Mouse (Mus musculus): Measurements from ENCODE around the gene Suv39h1. TPM values are rescaled to one million over a fixed set of nuclear protein-coding genes. Genes with fewer than 3 reads are reported as not detected.
"Not testable (repeated sequence)": the region's sequence is repeated elsewhere in the genome, so short reads cannot be mapped to it uniquely, and the experiment has no call there.

Suv39h1 gene
- polyA plus RNA-seq, 2 experiments = 51.9 to 65.3 TPM

- no peak for TF ChIP-seq POLR2A (IDR thresholded peaks at IDR 0.05; ENCODE audit: borderline replicate concordance, extremely low read depth, insufficient read depth, insufficient read length)
- no peaks in the 10 kb centered on the region for H3K36me3 ChIP-seq (ENCODE audit: control insufficient read depth, insufficient read depth, low read length)
- no peaks in the 10 kb centered on the region for H3K4me1 ChIP-seq (ENCODE audit: control insufficient read depth, insufficient read depth, low read length)
- H3K4me3 ChIP-seq (replicated peaks; ENCODE audit: low read length) = no peak overlapping the region
- WGBS = 12% methylated on average over 5 of the region's 5 CpGs
- no peaks in the 10 kb centered on the region for H3K27me3 ChIP-seq (ENCODE audit: control insufficient read depth, insufficient read depth, low read length)
- DNase-seq (ENCODE audit: low spot score) = peak; percentile 47
- H3K9me3 ChIP-seq (ENCODE audit: control insufficient read depth, low read length) = no peaks in the 10 kb centered on the region
- H3K27ac ChIP-seq (replicated peaks; ENCODE audit: low read depth, low read length) = no peak overlapping the region
- H3K4me2 ChIP-seq (replicated peaks; ENCODE audit: low read depth, low read length, severe bottlenecking) = no peak overlapping the region
- ATAC-seq (ENCODE audit: low FRiP score, low read depth) = no peak
- H3K9ac ChIP-seq (ENCODE audit: low read depth, low read length, severe bottlenecking) = no peak overlapping the region
Observed at GRCm38 (mm10) chrX:8017142-8017541, 57.4 kb downstream of the Suv39h1 start.

GRCm38 (mm10) chrX:8015675-8016074, 58.9 kb downstream of the Suv39h1 start:
- not testable (repeated sequence) for H3K9me3 ChIP-seq (ENCODE audit: control insufficient read depth, low read length); H3K27ac ChIP-seq (replicated peaks; ENCODE audit: low read depth, low read length); H3K4me1 ChIP-seq (ENCODE audit: control insufficient read depth, insufficient read depth, low read length); H3K9ac ChIP-seq (ENCODE audit: low read depth, low read length, severe bottlenecking); DNase-seq (ENCODE audit: low spot score); H3K4me3 ChIP-seq (replicated peaks; ENCODE audit: low read length); H3K27me3 ChIP-seq (ENCODE audit: control insufficient read depth, insufficient read depth, low read length); H3K4me2 ChIP-seq (replicated peaks; ENCODE audit: low read depth, low read length, severe bottlenecking); ATAC-seq (ENCODE audit: low FRiP score, low read depth); H3K36me3 ChIP-seq (ENCODE audit: control insufficient read depth, insufficient read depth, low read length)
- WGBS = 18% methylated on average over 7 of the region's 7 CpGs

- DNase-seq (ENCODE audit: low spot score) (no peak), ATAC-seq (ENCODE audit: low FRiP score, low read depth) (no peak)
- no peak overlapping the region for H3K9ac ChIP-seq (ENCODE audit: low read depth, low read length, severe bottlenecking)
- WGBS = 47% methylated on average over 7 of the region's 8 CpGs
- no peak overlapping the region for H3K4me2 ChIP-seq (replicated peaks; ENCODE audit: low read depth, low read length, severe bottlenecking)
- H3K27me3 ChIP-seq (ENCODE audit: control insufficient read depth, insufficient read depth, low read length) = no peaks in the 10 kb centered on the region
- H3K9me3 ChIP-seq (ENCODE audit: control insufficient read depth, low read length) = no peaks in the 10 kb centered on the region
- no peak overlapping the region for H3K27ac ChIP-seq (replicated peaks; ENCODE audit: low read depth, low read length)
- H3K4me1 ChIP-seq (ENCODE audit: control insufficient read depth, insufficient read depth, low read length) = no peaks in the 10 kb centered on the region
- H3K36me3 ChIP-seq (ENCODE audit: control insufficient read depth, insufficient read depth, low read length) = no peaks in the 10 kb centered on the region
- no peak overlapping the region for H3K4me3 ChIP-seq (replicated peaks; ENCODE audit: low read length)
- no peak for TF ChIP-seq POLR2A (IDR thresholded peaks at IDR 0.05; ENCODE audit: borderline replicate concordance, extremely low read depth, insufficient read depth, insufficient read length)
Observed at GRCm38 (mm10) chrX:8013569-8014314, 60.8 kb downstream of the Suv39h1 start.

- no peak overlapping the region for H3K4me3 ChIP-seq (replicated peaks; ENCODE audit: low read length)
- no peaks in the 10 kb centered on the region for H3K27me3 ChIP-seq (ENCODE audit: control insufficient read depth, insufficient read depth, low read length)
- H3K4me2 ChIP-seq (replicated peaks; ENCODE audit: low read depth, low read length, severe bottlenecking) = no peak overlapping the region
- H3K27ac ChIP-seq (replicated peaks; ENCODE audit: low read depth, low read length) = no peak overlapping the region
- TF ChIP-seq POLR2A (IDR thresholded peaks at IDR 0.05; ENCODE audit: borderline replicate concordance, extremely low read depth, insufficient read depth, insufficient read length) = no peak
- H3K36me3 ChIP-seq (ENCODE audit: control insufficient read depth, insufficient read depth, low read length) = no peaks in the 10 kb centered on the region
- ATAC-seq (ENCODE audit: low FRiP score, low read depth) (no peak), DNase-seq (ENCODE audit: low spot score) (no peak)
- no peak overlapping the region for H3K9ac ChIP-seq (ENCODE audit: low read depth, low read length, severe bottlenecking)
- no peaks in the 10 kb centered on the region for H3K9me3 ChIP-seq (ENCODE audit: control insufficient read depth, low read length)
- WGBS = 21% methylated on average over 2 of the region's 2 CpGs
- H3K4me1 ChIP-seq (ENCODE audit: control insufficient read depth, insufficient read depth, low read length) = no peaks in the 10 kb centered on the region
Observed at GRCm38 (mm10) chrX:8013157-8013556, 61.4 kb downstream of the Suv39h1 start.

Other genes with a start within 250 kb of the Suv39h1 start
- gene Otud5, start 233.4 kb downstream of the Suv39h1 start, polyA plus RNA-seq (2012; rRNA removed) = 71.3 and 76.3 TPM in 2 replicates
- gene Otud5, start 233.4 kb downstream of the Suv39h1 start, polyA plus RNA-seq (2014; fragmentation: Nextera tagmentation; extraction: Ambion mirVana) = 38.3 and 38.7 TPM in 2 replicates
- gene Pim2, start 196.5 kb downstream of the Suv39h1 start, polyA plus RNA-seq (2012; rRNA removed) = 9.3 and 11.8 TPM in 2 replicates
- gene Pim2, start 196.5 kb downstream of the Suv39h1 start, polyA plus RNA-seq (2014; fragmentation: Nextera tagmentation; extraction: Ambion mirVana) = 4.2 and 4.6 TPM in 2 replicates
- gene Slc35a2, start 190.7 kb downstream of the Suv39h1 start, polyA plus RNA-seq (2012; rRNA removed) = 74.0 and 119 TPM in 2 replicates
- 29.1 and 30.0 TPM in 2 replicates for gene Slc35a2, start 190.7 kb downstream of the Suv39h1 start, polyA plus RNA-seq (2014; fragmentation: Nextera tagmentation; extraction: Ambion mirVana)
- gene Pqbp1, start 175.5 kb downstream of the Suv39h1 start, polyA plus RNA-seq (2012; rRNA removed) = 106 and 138 TPM in 2 replicates
- 93.0 and 105 TPM in 2 replicates for gene Pqbp1, start 175.5 kb downstream of the Suv39h1 start, polyA plus RNA-seq (2014; fragmentation: Nextera tagmentation; extraction: Ambion mirVana)
- 50.1 and 57.8 TPM in 2 replicates for gene Timm17b, start 175.4 kb downstream of the Suv39h1 start, polyA plus RNA-seq (2012; rRNA removed)
- gene Timm17b, start 175.4 kb downstream of the Suv39h1 start, polyA plus RNA-seq (2014; fragmentation: Nextera tagmentation; extraction: Ambion mirVana) = 187 and 196 TPM in 2 replicates
- not detected in 2 replicates for gene Gm10491, start 166.9 kb downstream of the Suv39h1 start, polyA plus RNA-seq (2012; rRNA removed)
- gene Gm10491, start 166.9 kb downstream of the Suv39h1 start, polyA plus RNA-seq (2014; fragmentation: Nextera tagmentation; extraction: Ambion mirVana) = not detected in 2 replicates
- gene Gm10490, start 165.2 kb downstream of the Suv39h1 start, polyA plus RNA-seq (2012; rRNA removed) = not detected in 2 replicates
- not detected in 2 replicates for gene Gm10490, start 165.2 kb downstream of the Suv39h1 start, polyA plus RNA-seq (2014; fragmentation: Nextera tagmentation; extraction: Ambion mirVana)
- gene Pcsk1n, start 154.9 kb downstream of the Suv39h1 start, polyA plus RNA-seq (2012; rRNA removed) = 0.93 and 0.95 TPM in 2 replicates
- 0.67 and 1.3 TPM in 2 replicates for gene Pcsk1n, start 154.9 kb downstream of the Suv39h1 start, polyA plus RNA-seq (2014; fragmentation: Nextera tagmentation; extraction: Ambion mirVana)
- 0.05 and 0.10 TPM in 2 replicates for gene Eras, start 146.2 kb downstream of the Suv39h1 start, polyA plus RNA-seq (2012; rRNA removed)
- not detected in 2 replicates for gene Eras, start 146.2 kb downstream of the Suv39h1 start, polyA plus RNA-seq (2014; fragmentation: Nextera tagmentation; extraction: Ambion mirVana)
- gene Hdac6, start 126.9 kb downstream of the Suv39h1 start, polyA plus RNA-seq (2012; rRNA removed) = 67.3 and 78.8 TPM in 2 replicates
- gene Hdac6, start 126.9 kb downstream of the Suv39h1 start, polyA plus RNA-seq (2014; fragmentation: Nextera tagmentation; extraction: Ambion mirVana) = 28.1 and 32.3 TPM in 2 replicates
- gene Gata1, start 96.7 kb downstream of the Suv39h1 start, polyA plus RNA-seq (2012; rRNA removed) = 1.5 and 2.0 TPM in 2 replicates
- gene Gata1, start 96.7 kb downstream of the Suv39h1 start, polyA plus RNA-seq (2014; fragmentation: Nextera tagmentation; extraction: Ambion mirVana) = 1.3 and 1.6 TPM in 2 replicates
- 0.10 TPM in 1 of 2 replicates, not detected in the other for gene Glod5, start 56.3 kb downstream of the Suv39h1 start, polyA plus RNA-seq (2012; rRNA removed)
- gene Glod5, start 56.3 kb downstream of the Suv39h1 start, polyA plus RNA-seq (2014; fragmentation: Nextera tagmentation; extraction: Ambion mirVana) = not detected in 2 replicates
- 2.6 and 3.5 TPM in 2 replicates for gene Was, start 15.7 kb upstream of the Suv39h1 start, polyA plus RNA-seq (2012; rRNA removed)
- gene Was, start 15.7 kb upstream of the Suv39h1 start, polyA plus RNA-seq (2014; fragmentation: Nextera tagmentation; extraction: Ambion mirVana) = 0.92 and 0.97 TPM in 2 replicates
- 90.6 and 127 TPM in 2 replicates for gene Wdr13, start 58.1 kb upstream of the Suv39h1 start, polyA plus RNA-seq (2012; rRNA removed)
- 18.7 and 19.7 TPM in 2 replicates for gene Wdr13, start 58.1 kb upstream of the Suv39h1 start, polyA plus RNA-seq (2014; fragmentation: Nextera tagmentation; extraction: Ambion mirVana)
- gene Rbm3, start 71.1 kb upstream of the Suv39h1 start, polyA plus RNA-seq (2012; rRNA removed) = 355 and 465 TPM in 2 replicates
- gene Rbm3, start 71.1 kb upstream of the Suv39h1 start, polyA plus RNA-seq (2014; fragmentation: Nextera tagmentation; extraction: Ambion mirVana) = 496 and 541 TPM in 2 replicates
- gene Tbc1d25, start 101.4 kb upstream of the Suv39h1 start, polyA plus RNA-seq (2012; rRNA removed) = 19.4 and 25.3 TPM in 2 replicates
- gene Tbc1d25, start 101.4 kb upstream of the Suv39h1 start, polyA plus RNA-seq (2014; fragmentation: Nextera tagmentation; extraction: Ambion mirVana) = 12.2 and 16.2 TPM in 2 replicates
- gene Ebp, start 118.8 kb upstream of the Suv39h1 start, polyA plus RNA-seq (2012; rRNA removed) = 27.7 and 28.3 TPM in 2 replicates
- gene Ebp, start 118.8 kb upstream of the Suv39h1 start, polyA plus RNA-seq (2014; fragmentation: Nextera tagmentation; extraction: Ambion mirVana) = 32.8 and 33.4 TPM in 2 replicates
- 27.0 and 40.4 TPM in 2 replicates for gene Porcn, start 131.8 kb upstream of the Suv39h1 start, polyA plus RNA-seq (2012; rRNA removed)
- 11.6 and 12.7 TPM in 2 replicates for gene Porcn, start 131.8 kb upstream of the Suv39h1 start, polyA plus RNA-seq (2014; fragmentation: Nextera tagmentation; extraction: Ambion mirVana)
- gene Ftsj1, start 177.6 kb upstream of the Suv39h1 start, polyA plus RNA-seq (2012; rRNA removed) = 40.3 and 50.3 TPM in 2 replicates
- gene Ftsj1, start 177.6 kb upstream of the Suv39h1 start, polyA plus RNA-seq (2014; fragmentation: Nextera tagmentation; extraction: Ambion mirVana) = 44.7 and 46.7 TPM in 2 replicates
- 0.80 and 1.3 TPM in 2 replicates for gene Slc38a5, start 196.4 kb upstream of the Suv39h1 start, polyA plus RNA-seq (2012; rRNA removed)
- gene Slc38a5, start 196.4 kb upstream of the Suv39h1 start, polyA plus RNA-seq (2014; fragmentation: Nextera tagmentation; extraction: Ambion mirVana) = 0.51 and 0.67 TPM in 2 replicates